In the genomic region with DNA sequence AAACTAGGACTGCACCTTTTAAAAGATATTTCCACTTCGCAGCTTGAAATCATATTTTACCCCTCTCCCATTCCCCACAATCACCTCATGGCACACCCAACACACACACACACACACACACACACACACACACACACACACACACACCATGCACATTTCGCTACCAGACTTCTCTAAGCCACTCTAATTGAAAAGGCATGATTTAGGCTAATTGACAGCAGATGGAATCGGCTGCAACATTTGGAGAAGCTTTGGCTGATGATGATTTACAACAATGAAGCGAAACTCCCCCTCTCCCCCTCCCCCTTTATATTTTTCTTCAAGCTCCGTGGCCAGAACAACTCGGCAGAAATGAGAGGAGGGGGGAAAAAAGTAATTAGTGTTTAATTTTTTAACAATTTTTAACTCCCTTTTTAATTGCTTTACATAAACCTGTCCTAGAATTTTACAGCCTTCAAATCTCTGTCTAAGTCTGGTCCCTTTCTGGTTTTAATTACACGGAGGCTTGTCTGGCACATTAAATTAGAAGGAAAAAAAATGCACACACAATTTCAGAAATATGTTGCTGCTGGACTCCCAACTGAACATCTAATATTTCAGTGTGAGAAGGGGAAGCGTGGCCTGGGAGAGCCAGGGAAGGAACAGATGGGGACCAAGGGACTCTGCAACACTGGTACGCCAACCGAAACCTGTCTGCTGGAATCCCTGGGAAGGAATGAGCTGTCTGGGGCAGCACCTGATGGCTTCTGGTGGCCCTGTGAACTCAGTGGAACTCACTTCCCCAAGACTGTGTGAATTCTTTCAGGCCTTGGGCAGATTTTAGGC, we compare ENCODE assay signal across 12 mouse cellular contexts.
DNase-seq lines count a peak whose midpoint lies in the region; ATAC-seq lines count a peak whose summit lies in the region.
"Had no signal": no experiment of that assay in that cellular context is flagged by ENCODE, and none has a peak within 500 bp of the region (broad histone marks: within the 10 kb centered on the region; RNA-seq: fewer than 3 reads in every experiment).

No protein-coding gene starts in this region.

- peak; percentile 41; the same call in 1 of the 2 replicates for ATAC-seq in embryonic facial prominence, embryonic 15.5 days (ENCODE audit: insufficient number of reproducible peaks, low FRiP score, low TSS enrichment, low read depth)
- ATAC-seq: CD4-positive, CD25-positive, alpha-beta regulatory T cell, adult 4 months; intestine, embryonic 16.5 days had no signal

- H3K27me3 ChIP-seq in embryonic facial prominence, embryonic 15.5 days, result no peaks in the 10 kb centered on the region
- H3K27me3 ChIP-seq: lung, embryonic 15.5 days had no signal

- H3K4me2 ChIP-seq in embryonic facial prominence, embryonic 15.5 days (replicated peaks), result peak overlapping the region; percentile 31
- H3K4me2 ChIP-seq: heart, embryonic 12.5 days; lung, embryonic 15.5 days had no signal

- 21% methylated on average over 10 of the region's 10 CpGs for WGBS in embryonic facial prominence, embryonic 15.5 days

- peak overlapping the region; percentile 79 for H3K27ac ChIP-seq in embryonic facial prominence, embryonic 15.5 days (replicated peaks)

- no peak overlapping the region for H3K9ac ChIP-seq in embryonic facial prominence, embryonic 15.5 days
- H3K9ac ChIP-seq: heart, embryonic 12.5 days; lung, embryonic 15.5 days had no signal

- no peaks in the 10 kb centered on the region for H3K36me3 ChIP-seq in embryonic facial prominence, embryonic 15.5 days
- H3K36me3 ChIP-seq: heart, embryonic 12.5 days; lung, embryonic 15.5 days had no signal

- H3K4me3 ChIP-seq in embryonic facial prominence, embryonic 15.5 days (replicated peaks), result no peak overlapping the region
- H3K4me3 ChIP-seq: heart, embryonic 12.5 days; lung, embryonic 15.5 days had no signal

- no peaks in the 10 kb centered on the region for H3K9me3 ChIP-seq in embryonic facial prominence, embryonic 15.5 days (replicated peaks)
- H3K9me3 ChIP-seq: heart, embryonic 12.5 days; lung, embryonic 15.5 days had no signal

- DNase-seq in layer of hippocampus, postnatal 10 days (ENCODE audit: low spot score in 2 of 2), result peak; percentile 44 to 51
- no peak for DNase-seq in layer of hippocampus, adult 8-10 months (ENCODE audit: low spot score in 2 of 2)
- peak; percentile 95 for DNase-seq in hindlimb bud, embryonic 11.5 days (ENCODE audit: extremely low spot score, low read depth, low spot score)
- peak; percentile 83 for DNase-seq in retina, embryonic 14.5 days (ENCODE audit: low spot score)
- DNase-seq in spleen, adult 18-20 months, result no peak
- no peak for DNase-seq in left cerebral cortex, adult 18-20 months (ENCODE audit: low spot score in 2 of 2)
- DNase-seq in urinary bladder, postnatal 4 days (ENCODE audit: low spot score in 2 of 2), result no peak

- H3K4me1 ChIP-seq in embryonic facial prominence, embryonic 15.5 days, result peaks cover 37% of the 10 kb centered on the region
- H3K4me1 ChIP-seq: heart, embryonic 12.5 days had no signal

Comparison
In these comparisons a context has a peak if more than half of its experiments do, and no peak if none do; other contexts are left out.
1. DNase-seq: peak in layer of hippocampus, postnatal 10 days (2 of 2), hindlimb bud, embryonic 11.5 days (single experiment) and retina, embryonic 14.5 days (single experiment); none in layer of hippocampus, adult 8-10 months (0 of 2), spleen, adult 18-20 months (0 of 2), left cerebral cortex, adult 18-20 months (0 of 2) and urinary bladder, postnatal 4 days (0 of 2).